Mouse (Mus musculus) hindbrain, embryonic 12.5 days (tissue): Measurements from ENCODE around the gene Aff3. TPM values are rescaled to one million over a fixed set of nuclear protein-coding genes. Genes with fewer than 3 reads are reported as not detected.
"Not testable (repeated sequence)": the region's sequence is repeated elsewhere in the genome, so short reads cannot be mapped to it uniquely, and the experiment has no call there.

Experiments
- ATAC-seq: fragments of 200-750 bp; cut with Nextera tagmentation; 2 replicates; pipeline ENCODE4 v1.8.0; 2017; ENCODE audit warnings: moderate TSS enrichment; ENCODE audit not compliant: low FRiP score
- H3K27ac ChIP-seq: fragments of 300-500 bp; sonication (generic); 2 replicates; pipeline ENCODE4 v1.5.1; 2016; ENCODE audit warnings: mild to moderate bottlenecking
- H3K27me3 ChIP-seq: fragments of 300-500 bp; sonication (generic); 2 replicates; pipeline ENCODE4 v1.6.1; 2016; ENCODE audit warnings: mild to moderate bottlenecking
- H3K36me3 ChIP-seq: fragments of 300-500 bp; sonication (generic); 2 replicates; pipeline ENCODE4 v1.6.1; 2016; ENCODE audit warnings: mild to moderate bottlenecking
- H3K4me1 ChIP-seq: fragments of 300-500 bp; sonication (generic); 2 replicates; pipeline ENCODE4 v1.6.1; 2016
- H3K4me2 ChIP-seq: fragments of 300-500 bp; sonication (generic); replicated peaks from 2 replicates; pipeline ENCODE4 v1.6.1; 2016; ENCODE audit warnings: mild to moderate bottlenecking
- H3K4me3 ChIP-seq: fragments of 300-500 bp; sonication (generic); 2 replicates; pipeline ENCODE4 v1.5.1; 2016; ENCODE audit warnings: mild to moderate bottlenecking
- H3K9ac ChIP-seq: fragments of 300-500 bp; sonication (generic); 2 replicates; pipeline ENCODE4 v1.6.1; 2016; ENCODE audit warnings: mild to moderate bottlenecking, moderate library complexity
- H3K9me3 ChIP-seq: fragments of 300-500 bp; sonication (generic); replicated peaks from 2 replicates; pipeline ENCODE4 v1.6.1; 2016; ENCODE audit warnings: mild to moderate bottlenecking
- WGBS: fragments of 180-500 bp; shearing (Covaris S2); methylation state at CpG from one replicate; pipeline ENCODE4 v1.1.7; 2016; 5-methylcytosine and 5-hydroxymethylcytosine counted together
- polyA plus RNA-seq: library from polyadenylated mRNA; unstranded; fragments of >200 nt; fragmentation: Nextera tagmentation; extraction: Ambion mirVana; gene quantifications from 2 replicates; pipeline ENCODE4 v1.2.1, GENCODE M21; 2016

Gene Aff3
- polyA plus RNA-seq, 1 experiment from 2014 or later, result 45.2 TPM

GRCm38 (mm10) chr1:38437671-38438070 lies 227.1 kb downstream of the Aff3 start:
- no peaks in the 10 kb centered on the region for H3K36me3 ChIP-seq
- no peak overlapping the region for H3K4me3 ChIP-seq
- H3K9ac ChIP-seq, result no peak overlapping the region
- WGBS, result 64% methylated on average over 4 of the region's 4 CpGs
- peaks cover 60% of the 10 kb centered on the region for H3K4me1 ChIP-seq
- H3K9me3 ChIP-seq, result no peaks in the 10 kb centered on the region
- H3K27ac ChIP-seq, result peak overlapping the region; percentile 75
- no peak overlapping the region for H3K4me2 ChIP-seq
- ATAC-seq, result no peak
- no peaks in the 10 kb centered on the region for H3K27me3 ChIP-seq

- Histone ChIP-seq H3K4me3 (no peak overlapping the region), H3K27me3 (no peaks in the 10 kb centered on the region), H3K4me2 (no peak overlapping the region), H3K36me3 (no peaks in the 10 kb centered on the region), H3K9ac (no peak overlapping the region), H3K9me3 (no peaks in the 10 kb centered on the region), H3K4me1 (peaks cover 52% of the 10 kb centered on the region), H3K27ac (peak overlapping the region; percentile 55; the same call in 1 of the 2 replicates)
- ATAC-seq, result no peak
- 18% methylated on average over 12 of the region's 12 CpGs for WGBS
Measured at GRCm38 (mm10) chr1:38436471-38437340, 228.0 kb downstream of the Aff3 start.

GRCm38 (mm10) chr1:38430311-38430710 lies 234.4 kb downstream of the Aff3 start:
- H3K4me1 ChIP-seq, result peaks cover 15% of the 10 kb centered on the region
- not testable (repeated sequence) for H3K4me2 ChIP-seq, H3K27ac ChIP-seq, H3K9me3 ChIP-seq, ATAC-seq, H3K36me3 ChIP-seq, H3K4me3 ChIP-seq, H3K27me3 ChIP-seq, H3K9ac ChIP-seq
- 90% methylated on average over 12 of the region's 12 CpGs for WGBS

GRCm38 (mm10) chr1:38428708-38429683 lies 235.8 kb downstream of the Aff3 start:
- ATAC-seq, result peak; percentile 32; the same call in 1 of the 2 replicates
- peaks cover 15% of the 10 kb centered on the region for H3K4me1 ChIP-seq
- H3K9ac ChIP-seq, result no peak overlapping the region
- no peak overlapping the region for H3K4me2 ChIP-seq
- H3K4me3 ChIP-seq, result no peak overlapping the region
- 57% methylated on average over 13 of the region's 13 CpGs for WGBS
- H3K27ac ChIP-seq, result peak overlapping the region; percentile 17; the same call in 1 of the 2 replicates
- H3K9me3 ChIP-seq, result no peaks in the 10 kb centered on the region
- no peaks in the 10 kb centered on the region for H3K27me3 ChIP-seq
- H3K36me3 ChIP-seq, result no peaks in the 10 kb centered on the region

GRCm38 (mm10) chr1:38422921-38423320 lies 241.8 kb downstream of the Aff3 start:
- H3K4me1 ChIP-seq, result peaks cover 15% of the 10 kb centered on the region
- no peak overlapping the region for H3K9ac ChIP-seq
- H3K9me3 ChIP-seq, result no peaks in the 10 kb centered on the region
- H3K4me2 ChIP-seq, result no peak overlapping the region
- no peak for ATAC-seq
- H3K27ac ChIP-seq, result no peak overlapping the region
- 91% methylated on average over 6 of the region's 6 CpGs for WGBS
- no peaks in the 10 kb centered on the region for H3K27me3 ChIP-seq
- H3K4me3 ChIP-seq, result no peak overlapping the region
- H3K36me3 ChIP-seq, result no peaks in the 10 kb centered on the region; the same call in 1 of the 2 replicates

GRCm38 (mm10) chr1:38419331-38419730 lies 245.4 kb downstream of the Aff3 start:
- 90% methylated on average over 4 of the region's 4 CpGs for WGBS
- ATAC-seq, result no peak

GRCm38 (mm10) chr1:38418181-38419032 lies 246.3 kb downstream of the Aff3 start:
- no peak overlapping the region for H3K9ac ChIP-seq
- WGBS, result 63% methylated on average over 12 of the region's 12 CpGs
- H3K27ac ChIP-seq, result peak overlapping the region; percentile 74
- peak; percentile 58; the same call in 1 of the 2 replicates for ATAC-seq
- no peaks in the 10 kb centered on the region for H3K9me3 ChIP-seq
- no peak overlapping the region for H3K4me3 ChIP-seq
- H3K4me2 ChIP-seq, result no peak overlapping the region
- no peaks in the 10 kb centered on the region; the same call in 1 of the 2 replicates for H3K36me3 ChIP-seq
- H3K4me1 ChIP-seq, result peaks cover 22% of the 10 kb centered on the region
- H3K27me3 ChIP-seq, result no peaks in the 10 kb centered on the region

More at GRCm38 (mm10) chr1:38419331-38419730, 245.4 kb downstream of the Aff3 start:
- Histone ChIP-seq H3K4me1 (peaks cover 22% of the 10 kb centered on the region), H3K27me3 (no peaks in the 10 kb centered on the region), H3K27ac (no peak overlapping the region), H3K36me3 (no peaks in the 10 kb centered on the region; the same call in 1 of the 2 replicates), H3K4me3 (no peak overlapping the region), H3K9me3 (no peaks in the 10 kb centered on the region), H3K9ac (no peak overlapping the region), H3K4me2 (no peak overlapping the region)

GRCm38 (mm10) chr1:38417196-38417595 lies 247.6 kb downstream of the Aff3 start:
- WGBS, result 55% methylated on average over 12 of the region's 12 CpGs
- no peak overlapping the region for H3K4me3 ChIP-seq
- H3K27ac ChIP-seq, result peak overlapping the region; percentile 74; the same call in 1 of the 2 replicates
- no peak overlapping the region for H3K9ac ChIP-seq
- no peaks in the 10 kb centered on the region for H3K27me3 ChIP-seq
- H3K4me1 ChIP-seq, result peaks cover 22% of the 10 kb centered on the region
- no peak overlapping the region for H3K4me2 ChIP-seq
- ATAC-seq, result no peak
- H3K9me3 ChIP-seq, result no peaks in the 10 kb centered on the region
- no peaks in the 10 kb centered on the region for H3K36me3 ChIP-seq

- Histone ChIP-seq H3K9ac (no peak overlapping the region), H3K4me3 (no peak overlapping the region), H3K36me3 (no peaks in the 10 kb centered on the region), H3K4me2 (no peak overlapping the region), H3K4me1 (peaks cover 31% of the 10 kb centered on the region), H3K9me3 (no peaks in the 10 kb centered on the region), H3K27ac (no peak overlapping the region), H3K27me3 (no peaks in the 10 kb centered on the region)
- WGBS, result 90% methylated on average over 6 of the region's 6 CpGs
- ATAC-seq, result no peak
Measured at GRCm38 (mm10) chr1:38415511-38415910, 249.2 kb downstream of the Aff3 start.

- no peak for ATAC-seq
- H3K27ac ChIP-seq, result 0 out of 2 replicates have a peak overlapping the region, but pooled peaks have one; percentile 30
- 54% methylated on average over 4 of the region's 4 CpGs for WGBS
- H3K27me3 ChIP-seq, result no peaks in the 10 kb centered on the region
- peaks cover 14% of the 10 kb centered on the region for H3K4me1 ChIP-seq
- no peaks in the 10 kb centered on the region for H3K36me3 ChIP-seq
- H3K9me3 ChIP-seq, result no peaks in the 10 kb centered on the region
- H3K9ac ChIP-seq, result no peak overlapping the region
- no peak overlapping the region for H3K4me3 ChIP-seq
- no peak overlapping the region for H3K4me2 ChIP-seq
Measured at GRCm38 (mm10) chr1:38411106-38411505, 253.6 kb downstream of the Aff3 start.

- Histone ChIP-seq H3K9me3 (no peaks in the 10 kb centered on the region), H3K27me3 (no peaks in the 10 kb centered on the region), H3K4me2 (no peak overlapping the region), H3K4me1 (peaks cover 14% of the 10 kb centered on the region), H3K9ac (no peak overlapping the region; the same call in 1 of the 2 replicates), H3K36me3 (no peaks in the 10 kb centered on the region), H3K27ac (peak overlapping the region; percentile 57), H3K4me3 (no peak overlapping the region)
- ATAC-seq, result peak; percentile 63
- 16% methylated on average over 4 of the region's 4 CpGs for WGBS
Measured at GRCm38 (mm10) chr1:38410457-38410856, 254.3 kb downstream of the Aff3 start.
